Mouse (Mus musculus): ENCODE measurements around the gene Spint3. TPM values are rescaled to one million over a fixed set of nuclear protein-coding genes. Genes with fewer than 3 reads are reported as not detected.
"Not testable (repeated sequence)": the region's sequence is repeated elsewhere in the genome, so short reads cannot be mapped to it uniquely, and the experiment has no call there.

The Spint3 gene
- not detected in 2 replicates for polyA plus RNA-seq (2014; fragmentation: Nextera tagmentation; extraction: Ambion mirVana)

GRCm38 (mm10) chr2:164573359-164573758 lies at the start of gene Spint3:
Gene Spint3, minus strand, starts transcription at chr2:164573459.
- H3K9me3 ChIP-seq (ENCODE audit: control insufficient read depth, low read length); H3K36me3 ChIP-seq (replicated peaks; ENCODE audit: control insufficient read depth, insufficient read depth); H3K9ac ChIP-seq; H3K27ac ChIP-seq; H3K4me3 ChIP-seq (replicated peaks; ENCODE audit: low read length); H3K4me2 ChIP-seq (replicated peaks); ATAC-seq (ENCODE audit: low FRiP score); H3K4me1 ChIP-seq (replicated peaks; ENCODE audit: control insufficient read depth, insufficient read depth, low read length); H3K27me3 ChIP-seq (ENCODE audit: control insufficient read depth, insufficient read depth, low read length); DNase-seq (ENCODE audit: low spot score): not testable (repeated sequence)
- 83% methylated on average over 6 of the region's 6 CpGs for WGBS

- H3K9ac ChIP-seq = no peak overlapping the region
- H3K27ac ChIP-seq = no peak overlapping the region
- WGBS = 80% methylated on average over 4 of the region's 4 CpGs
- no peak for DNase-seq (ENCODE audit: low spot score)
- no peaks in the 10 kb centered on the region for H3K36me3 ChIP-seq (replicated peaks; ENCODE audit: control insufficient read depth, insufficient read depth)
- H3K4me2 ChIP-seq (replicated peaks) = no peak overlapping the region
- H3K4me3 ChIP-seq (replicated peaks; ENCODE audit: low read length) = no peak overlapping the region
- no peaks in the 10 kb centered on the region for H3K27me3 ChIP-seq (ENCODE audit: control insufficient read depth, insufficient read depth, low read length)
- H3K9me3 ChIP-seq (ENCODE audit: control insufficient read depth, low read length) = no peaks in the 10 kb centered on the region
- ATAC-seq (ENCODE audit: low FRiP score) = no peak
- H3K4me1 ChIP-seq (replicated peaks; ENCODE audit: control insufficient read depth, insufficient read depth, low read length) = no peaks in the 10 kb centered on the region
Observed at GRCm38 (mm10) chr2:164621775-164622174, 48.5 kb upstream of the Spint3 start.

- Histone ChIP-seq H3K9ac (no peak overlapping the region), H3K4me1 (replicated peaks; ENCODE audit: control insufficient read depth, insufficient read depth, low read length) (no peaks in the 10 kb centered on the region), H3K4me3 (replicated peaks; ENCODE audit: low read length) (no peak overlapping the region), H3K27ac (no peak overlapping the region), H3K36me3 (replicated peaks; ENCODE audit: control insufficient read depth, insufficient read depth) (no peaks in the 10 kb centered on the region), H3K4me2 (replicated peaks) (no peak overlapping the region), H3K27me3 (ENCODE audit: control insufficient read depth, insufficient read depth, low read length) (no peaks in the 10 kb centered on the region), H3K9me3 (ENCODE audit: control insufficient read depth, low read length) (no peaks in the 10 kb centered on the region)
- 85% methylated on average over 5 of the region's 5 CpGs for WGBS
- no peak for ATAC-seq (ENCODE audit: low FRiP score)
- DNase-seq (ENCODE audit: low spot score) = no peak
Observed at GRCm38 (mm10) chr2:164619050-164619449, 45.8 kb upstream of the Spint3 start.

GRCm38 (mm10) chr2:164615386-164615785 lies 42.1 kb upstream of the Spint3 start:
- Histone ChIP-seq H3K4me3 (replicated peaks; ENCODE audit: low read length) (no peak overlapping the region), H3K36me3 (replicated peaks; ENCODE audit: control insufficient read depth, insufficient read depth) (no peaks in the 10 kb centered on the region), H3K9me3 (ENCODE audit: control insufficient read depth, low read length) (no peaks in the 10 kb centered on the region), H3K4me2 (replicated peaks) (no peak overlapping the region), H3K27me3 (ENCODE audit: control insufficient read depth, insufficient read depth, low read length) (no peaks in the 10 kb centered on the region), H3K27ac (no peak overlapping the region), H3K9ac (no peak overlapping the region), H3K4me1 (replicated peaks; ENCODE audit: control insufficient read depth, insufficient read depth, low read length) (no peaks in the 10 kb centered on the region)
- ATAC-seq (ENCODE audit: low FRiP score) (no peak), DNase-seq (ENCODE audit: low spot score) (no peak)
- WGBS = 93% methylated on average over 3 of the region's 3 CpGs

GRCm38 (mm10) chr2:164613471-164613870 lies 40.2 kb upstream of the Spint3 start, which contains the start of the genes Wfdc6b and Wfdc8:
Gene Wfdc6b, plus strand, starts transcription at chr2:164613522.
Gene Wfdc8, minus strand, starts transcription at chr2:164613626.
- not testable (repeated sequence) for DNase-seq (ENCODE audit: low spot score); H3K4me2 ChIP-seq (replicated peaks); H3K9me3 ChIP-seq (ENCODE audit: control insufficient read depth, low read length); H3K9ac ChIP-seq; H3K27me3 ChIP-seq (ENCODE audit: control insufficient read depth, insufficient read depth, low read length); H3K4me1 ChIP-seq (replicated peaks; ENCODE audit: control insufficient read depth, insufficient read depth, low read length); ATAC-seq (ENCODE audit: low FRiP score); H3K27ac ChIP-seq; H3K4me3 ChIP-seq (replicated peaks; ENCODE audit: low read length); H3K36me3 ChIP-seq (replicated peaks; ENCODE audit: control insufficient read depth, insufficient read depth)
- WGBS = 51% methylated on average over 8 of the region's 8 CpGs

- H3K4me3 ChIP-seq (replicated peaks; ENCODE audit: low read length) = no peak overlapping the region
- no peak overlapping the region for H3K9ac ChIP-seq
- H3K4me1 ChIP-seq (replicated peaks; ENCODE audit: control insufficient read depth, insufficient read depth, low read length) = no peaks in the 10 kb centered on the region
- DNase-seq (ENCODE audit: low spot score) (no peak), ATAC-seq (ENCODE audit: low FRiP score) (no peak)
- no peak overlapping the region for H3K27ac ChIP-seq
- WGBS = 85% methylated on average over 6 of the region's 6 CpGs
- H3K27me3 ChIP-seq (ENCODE audit: control insufficient read depth, insufficient read depth, low read length) = no peaks in the 10 kb centered on the region
- no peak overlapping the region for H3K4me2 ChIP-seq (replicated peaks)
- no peaks in the 10 kb centered on the region for H3K36me3 ChIP-seq (replicated peaks; ENCODE audit: control insufficient read depth, insufficient read depth)
- H3K9me3 ChIP-seq (ENCODE audit: control insufficient read depth, low read length) = no peaks in the 10 kb centered on the region
Observed at GRCm38 (mm10) chr2:164608781-164609180, 35.5 kb upstream of the Spint3 start.

- ATAC-seq (ENCODE audit: low FRiP score) = no peak
- Histone ChIP-seq H3K4me2 (replicated peaks) (no peak overlapping the region), H3K9ac (no peak overlapping the region), H3K36me3 (replicated peaks; ENCODE audit: control insufficient read depth, insufficient read depth) (no peaks in the 10 kb centered on the region), H3K4me3 (replicated peaks; ENCODE audit: low read length) (no peak overlapping the region), H3K9me3 (ENCODE audit: control insufficient read depth, low read length) (no peaks in the 10 kb centered on the region), H3K27me3 (ENCODE audit: control insufficient read depth, insufficient read depth, low read length) (no peaks in the 10 kb centered on the region), H3K27ac (no peak overlapping the region), H3K4me1 (replicated peaks; ENCODE audit: control insufficient read depth, insufficient read depth, low read length) (no peaks in the 10 kb centered on the region)
- WGBS = 94% methylated on average over 8 of the region's 8 CpGs
- DNase-seq (ENCODE audit: low spot score) = no peak
Observed at GRCm38 (mm10) chr2:164604411-164604810, 31.2 kb upstream of the Spint3 start.

- Histone ChIP-seq H3K4me3 (replicated peaks; ENCODE audit: low read length) (no peak overlapping the region), H3K4me2 (replicated peaks) (no peak overlapping the region)
Observed at GRCm38 (mm10) chr2:164603482-164603881, 30.2 kb upstream of the Spint3 start.

GRCm38 (mm10) chr2:164600179-164600578 lies 26.9 kb upstream of the Spint3 start:
- no peak for ATAC-seq (ENCODE audit: low FRiP score)
- WGBS = 72% methylated on average over 3 of the region's 3 CpGs

More at GRCm38 (mm10) chr2:164603482-164603881, 30.2 kb upstream of the Spint3 start:
- ATAC-seq (ENCODE audit: low FRiP score) (no peak), DNase-seq (ENCODE audit: low spot score) (no peak)
- 94% methylated on average over 3 of the region's 3 CpGs for WGBS
- no peaks in the 10 kb centered on the region for H3K36me3 ChIP-seq (replicated peaks; ENCODE audit: control insufficient read depth, insufficient read depth)
- no peak overlapping the region for H3K9ac ChIP-seq
- H3K4me1 ChIP-seq (replicated peaks; ENCODE audit: control insufficient read depth, insufficient read depth, low read length) = no peaks in the 10 kb centered on the region
- no peaks in the 10 kb centered on the region for H3K9me3 ChIP-seq (ENCODE audit: control insufficient read depth, low read length)
- no peak overlapping the region for H3K27ac ChIP-seq
- H3K27me3 ChIP-seq (ENCODE audit: control insufficient read depth, insufficient read depth, low read length) = no peaks in the 10 kb centered on the region

GRCm38 (mm10) chr2:164593494-164593893 lies 20.2 kb upstream of the Spint3 start, which contains the start of gene Eppin:
Gene Eppin, minus strand, starts transcription at chr2:164593594.
- DNase-seq (ENCODE audit: low spot score) = no peak
- H3K9ac ChIP-seq = no peak within 1 kb of the TSS
- no peak for ATAC-seq (ENCODE audit: low FRiP score)
- H3K9me3 ChIP-seq (ENCODE audit: control insufficient read depth, low read length) = no peaks in the 10 kb centered on the region
- WGBS = 87% methylated on average over 4 of the region's 4 CpGs
- H3K27me3 ChIP-seq (ENCODE audit: control insufficient read depth, insufficient read depth, low read length) = peaks cover 3% of the 10 kb centered on the region; the same call in 1 of the 2 replicates
- H3K4me2 ChIP-seq (replicated peaks) = no peak within 1 kb of the TSS
- no peak within 1 kb of the TSS for H3K27ac ChIP-seq
- no peaks in the 10 kb centered on the region for H3K36me3 ChIP-seq (replicated peaks; ENCODE audit: control insufficient read depth, insufficient read depth)
- no peaks in the 10 kb centered on the region for H3K4me1 ChIP-seq (replicated peaks; ENCODE audit: control insufficient read depth, insufficient read depth, low read length)
- no peak within 1 kb of the TSS for H3K4me3 ChIP-seq (replicated peaks; ENCODE audit: low read length)

More at GRCm38 (mm10) chr2:164600179-164600578, 26.9 kb upstream of the Spint3 start:
- H3K4me2 ChIP-seq (replicated peaks) = no peak overlapping the region
- no peak for DNase-seq (ENCODE audit: low spot score)
- no peak overlapping the region for H3K27ac ChIP-seq
- no peaks in the 10 kb centered on the region for H3K4me1 ChIP-seq (replicated peaks; ENCODE audit: control insufficient read depth, insufficient read depth, low read length)
- H3K9ac ChIP-seq = no peak overlapping the region
- no peak overlapping the region for H3K4me3 ChIP-seq (replicated peaks; ENCODE audit: low read length)
- H3K36me3 ChIP-seq (replicated peaks; ENCODE audit: control insufficient read depth, insufficient read depth) = no peaks in the 10 kb centered on the region
- no peaks in the 10 kb centered on the region for H3K9me3 ChIP-seq (ENCODE audit: control insufficient read depth, low read length)
- H3K27me3 ChIP-seq (ENCODE audit: control insufficient read depth, insufficient read depth, low read length) = no peaks in the 10 kb centered on the region
